Mouse (Mus musculus) midbrain, embryonic 15.5 days (tissue): ENCODE results near the gene Msantd4. TPM values are rescaled to one million over a fixed set of nuclear protein-coding genes. Genes with fewer than 3 reads are reported as not detected.
"Not testable (repeated sequence)": the region's sequence is repeated elsewhere in the genome, so short reads cannot be mapped to it uniquely, and the experiment has no call there.

Source experiments
- ATAC-seq: fragments of 200-750 bp; cut with Nextera tagmentation; replicated peaks from 2 replicates; pipeline ENCODE4 v1.8.0; 2017; ENCODE audit warnings: moderate TSS enrichment
- H3K27ac ChIP-seq: fragments of 300-500 bp; sonication (generic); 2 replicates; pipeline ENCODE4 v1.5.1; 2015; ENCODE audit warnings: mild to moderate bottlenecking, inconsistent platforms
- H3K27me3 ChIP-seq: fragments of 300-500 bp; sonication (generic); replicated peaks from 2 replicates; pipeline ENCODE4 v1.6.1; 2015; ENCODE audit warnings: inconsistent platforms
- H3K36me3 ChIP-seq: fragments of 300-500 bp; sonication (generic); replicated peaks from 2 replicates; pipeline ENCODE4 v1.6.1; 2015; ENCODE audit warnings: inconsistent platforms
- H3K4me1 ChIP-seq: fragments of 300-500 bp; sonication (generic); 2 replicates; pipeline ENCODE4 v1.6.1; 2015; ENCODE audit warnings: inconsistent platforms
- H3K4me2 ChIP-seq: fragments of 300-500 bp; sonication (generic); 2 replicates; pipeline ENCODE4 v1.6.1; 2015; ENCODE audit warnings: inconsistent platforms, mild to moderate bottlenecking, moderate library complexity
- H3K4me3 ChIP-seq: fragments of 300-500 bp; sonication (generic); 2 replicates; pipeline ENCODE4 v1.5.1; 2015; ENCODE audit warnings: mild to moderate bottlenecking, inconsistent platforms
- H3K9ac ChIP-seq: fragments of 300-500 bp; sonication (generic); 2 replicates; pipeline ENCODE4 v1.6.1; 2015; ENCODE audit warnings: mild to moderate bottlenecking, inconsistent platforms
- H3K9me3 ChIP-seq: fragments of 300-500 bp; sonication (generic); 2 replicates; pipeline ENCODE4 v1.6.1; 2016; ENCODE audit warnings: inconsistent platforms
- WGBS: fragments of 180-500 bp; shearing (Covaris S2); methylation state at CpG from one replicate; pipeline ENCODE4 v1.1.7; 2015; ENCODE audit warnings: mixed read lengths; 5-methylcytosine and 5-hydroxymethylcytosine counted together
- microRNA-seq: library from miRNA; unstranded; fragments of <30 nt; microRNA quantifications from one replicate; pipeline ENCODE4, GENCODE M21; 2016
- polyA plus RNA-seq: library from polyadenylated mRNA; unstranded; fragments of >200 nt; fragmentation: Nextera tagmentation; extraction: Ambion mirVana; gene quantifications from 2 replicates; pipeline ENCODE4 v1.2.1, GENCODE M21; 2015

Msantd4 gene
- 55.6 and 58.3 TPM in 2 replicates for polyA plus RNA-seq

DNA sequence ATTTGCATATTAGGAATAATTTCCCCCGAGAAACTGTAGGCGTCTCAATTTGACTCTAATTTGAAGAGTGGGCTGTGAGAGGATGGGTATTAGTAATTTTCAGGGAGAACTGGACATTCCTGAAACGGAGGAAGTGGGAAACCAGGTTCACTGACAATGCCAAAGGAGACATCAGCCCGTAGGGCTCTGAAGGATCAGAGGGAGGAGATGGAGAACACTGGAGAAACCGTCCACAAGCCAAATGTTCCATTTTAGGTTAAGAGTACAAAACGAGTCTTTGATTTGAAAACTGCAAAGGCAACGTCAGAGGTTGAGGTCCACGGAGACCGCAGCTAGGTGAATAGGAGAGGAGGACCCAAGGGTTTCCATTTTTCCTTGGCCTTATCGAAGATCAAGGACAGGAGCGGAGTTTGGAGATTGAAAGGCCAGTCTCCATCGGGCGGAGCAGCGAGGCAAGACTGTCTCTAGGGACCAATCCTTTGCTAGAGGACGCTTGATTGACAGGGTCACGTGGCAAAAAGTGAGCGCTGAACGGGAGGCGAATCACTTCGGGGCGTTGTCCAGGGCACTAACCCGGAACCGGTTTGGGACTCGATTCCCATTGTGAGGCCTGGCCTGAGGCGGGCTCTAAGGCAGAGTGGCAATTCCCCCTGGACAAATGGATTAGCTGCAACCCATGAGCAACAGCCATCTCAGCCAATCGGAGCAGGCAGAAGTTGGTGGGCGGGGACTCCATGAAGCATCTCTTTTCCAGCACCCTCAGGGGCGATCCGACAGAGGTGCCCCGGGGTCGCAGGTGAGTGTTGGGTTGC, at the start of gene Msantd4:
TSS of gene Msantd4 (plus strand) at position 735 of the 812 bp plus-strand sequence.
- Histone ChIP-seq H3K27me3 (no peaks in the 10 kb centered on the region), H3K9me3 (no peaks in the 10 kb centered on the region), H3K4me1 (peaks cover 17% of the 10 kb centered on the region), H3K27ac (peak within 1 kb of the TSS; percentile 86), H3K4me3 (peak within 1 kb of the TSS; percentile 82), H3K36me3 (no peaks in the 10 kb centered on the region), H3K9ac (peak within 1 kb of the TSS; percentile 66), H3K4me2 (peak within 1 kb of the TSS; percentile 70)
- peak; percentile 100 for ATAC-seq
- WGBS: under 1% methylated on average over 31 of the region's 31 CpGs

DNA sequence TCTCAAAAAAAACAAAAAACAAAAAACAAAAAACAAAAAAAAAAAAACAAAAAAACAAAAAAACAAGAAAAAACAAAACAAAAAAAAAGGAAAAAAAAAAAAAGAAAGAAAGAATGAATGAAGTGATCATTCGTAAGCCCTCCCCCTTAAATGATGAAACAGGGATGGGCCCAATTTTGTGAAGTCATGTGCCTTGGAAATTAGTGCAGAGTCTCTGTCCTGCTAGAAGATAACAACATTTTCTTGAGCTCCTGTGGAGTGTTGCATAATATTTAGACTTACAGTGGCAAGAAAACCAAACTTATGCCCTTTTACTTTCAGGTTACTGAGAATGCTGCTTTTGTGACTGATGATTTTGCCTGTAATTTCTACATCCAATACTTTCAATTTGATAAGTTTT, 23.2 kb upstream of the Msantd4 start:
- Histone ChIP-seq H3K4me2 (no peak overlapping the region), H3K4me1 (no peaks in the 10 kb centered on the region), H3K4me3 (no peak overlapping the region), H3K27me3 (no peaks in the 10 kb centered on the region), H3K9ac (no peak overlapping the region), H3K9me3 (no peaks in the 10 kb centered on the region), H3K36me3 (no peaks in the 10 kb centered on the region), H3K27ac (no peak overlapping the region)
- no peak for ATAC-seq
- 94% methylated on average over 1 of the region's 1 CpGs for WGBS

DNA sequence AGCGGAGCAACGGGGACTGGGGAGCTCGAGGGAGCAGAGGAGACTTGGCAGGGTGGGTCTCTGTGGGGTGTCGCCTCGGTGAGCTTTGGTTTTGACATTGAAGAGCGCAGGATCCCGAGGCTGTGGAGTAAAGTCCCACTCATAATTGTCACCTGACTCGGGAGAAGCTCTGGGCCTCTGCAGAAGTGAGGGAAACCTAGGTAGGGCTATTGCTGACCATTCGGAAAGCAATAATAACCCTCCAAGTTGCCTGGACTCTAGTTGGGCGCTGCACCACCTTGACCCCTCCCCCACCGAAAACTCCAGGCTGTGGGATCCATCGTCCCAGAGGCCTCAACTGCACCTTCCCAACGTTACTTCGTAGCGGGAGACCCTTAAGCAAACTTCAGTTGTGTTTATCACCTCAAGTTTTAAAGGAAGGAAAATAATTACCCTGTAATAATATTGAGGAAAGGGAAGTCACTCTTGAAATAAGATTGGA, 318 bp downstream of the Msantd4 start:
- ATAC-seq: no peak; the same call in 1 of the 2 replicates
- no peaks in the 10 kb centered on the region for H3K9me3 ChIP-seq
- peak overlapping the region; percentile 82 for H3K4me3 ChIP-seq
- under 1% methylated on average over 15 of the region's 15 CpGs for WGBS
- no peaks in the 10 kb centered on the region for H3K36me3 ChIP-seq
- H3K27ac ChIP-seq: peak overlapping the region; percentile 86
- peaks cover 17% of the 10 kb centered on the region for H3K4me1 ChIP-seq
- peak overlapping the region; percentile 66 for H3K9ac ChIP-seq
- H3K27me3 ChIP-seq: no peaks in the 10 kb centered on the region
- H3K4me2 ChIP-seq: peak overlapping the region; percentile 70

DNA sequence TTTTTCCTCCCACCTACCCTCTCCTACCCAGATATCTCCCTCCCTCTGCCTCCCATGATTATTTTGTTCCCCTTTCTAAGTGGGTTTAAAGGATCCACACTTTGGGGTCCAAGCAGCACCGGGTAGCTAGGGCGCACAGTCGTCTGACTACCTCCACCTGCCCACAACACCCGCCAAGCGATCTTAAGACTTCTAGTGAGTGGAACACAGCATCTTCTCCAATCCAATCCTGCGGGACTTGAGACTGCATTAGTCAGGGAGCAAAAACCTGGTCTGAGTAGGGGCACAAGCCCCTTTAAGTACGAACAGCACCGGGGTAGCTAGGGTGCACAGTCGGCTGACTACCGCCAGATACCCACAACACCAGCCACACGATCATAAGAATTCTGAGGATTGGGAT, 24.4 kb downstream of the Msantd4 start:
- not testable (repeated sequence) for ATAC-seq, H3K27me3 ChIP-seq, H3K4me1 ChIP-seq, H3K4me3 ChIP-seq, H3K4me2 ChIP-seq, H3K36me3 ChIP-seq, H3K9me3 ChIP-seq, H3K9ac ChIP-seq, H3K27ac ChIP-seq
- WGBS: 94% methylated on average over 11 of the region's 11 CpGs

Small RNA genes within 50 kb of the gene (microRNA-seq; reads per million reads assigned to microRNA genes)
- not detected for gene Gm23992

Other genes starting within 250 kb of the Msantd4 start
- gene Aasdhppt, start 67.1 kb upstream of the Msantd4 start, polyA plus RNA-seq: 26.8 and 31.0 TPM in 2 replicates
- gene Kbtbd3, start 66.7 kb upstream of the Msantd4 start, polyA plus RNA-seq: 10.6 and 11.0 TPM in 2 replicates